Mouse (Mus musculus) lung, embryonic 16.5 days (tissue): ENCODE measurements around the gene Btaf1. TPM values are rescaled to one million over a fixed set of nuclear protein-coding genes. Genes with fewer than 3 reads are reported as not detected.

Experiments used
- ATAC-seq: fragments of 200-750 bp; cut with Nextera tagmentation; 2 replicates; pipeline ENCODE4 v1.8.0; 2017; ENCODE audit warnings: low read depth, mild to moderate bottlenecking, moderate library complexity
- H3K27ac ChIP-seq: fragments of 300-500 bp; sonication (generic); 2 replicates; pipeline ENCODE4 v1.5.1; 2014; ENCODE audit warnings: mild to moderate bottlenecking, control low read depth, low read length
- H3K27me3 ChIP-seq: fragments of 300-500 bp; sonication (generic); 2 replicates; pipeline ENCODE4 v1.6.1; 2014; ENCODE audit warnings: low read depth, low read length, mixed read lengths; ENCODE audit not compliant: control insufficient read depth, insufficient read depth
- H3K36me3 ChIP-seq: fragments of 300-500 bp; sonication (generic); 2 replicates; pipeline ENCODE4 v1.6.1; 2014; ENCODE audit warnings: low read length; ENCODE audit not compliant: control insufficient read depth, insufficient read depth
- H3K4me1 ChIP-seq: fragments of 300-500 bp; sonication (generic); replicated peaks from 2 replicates; pipeline ENCODE4 v1.6.1; 2014; ENCODE audit warnings: low read length, mixed read lengths; ENCODE audit not compliant: control insufficient read depth, insufficient read depth
- H3K4me2 ChIP-seq: fragments of 300-500 bp; sonication (generic); 2 replicates; pipeline ENCODE4 v1.6.1; 2014; ENCODE audit warnings: low read depth, low read length, control low read depth
- H3K4me3 ChIP-seq: fragments of 300-500 bp; sonication (generic); 2 replicates; pipeline ENCODE4 v1.5.1; 2014; ENCODE audit warnings: mild to moderate bottlenecking, low read length, control low read depth
- H3K9ac ChIP-seq: fragments of 300-500 bp; sonication (generic); 2 replicates; pipeline ENCODE4 v1.6.1; 2014; ENCODE audit warnings: low read length, control low read depth
- H3K9me3 ChIP-seq: fragments of 300-500 bp; sonication (generic); 2 replicates; pipeline ENCODE4 v1.6.1; 2016; ENCODE audit warnings: low read length; ENCODE audit not compliant: control insufficient read depth
- WGBS: fragments of 180-500 bp; shearing (Covaris S2); extraction: QIAGEN DNeasy Blood & Tissue Kit; methylation state at CpG from one replicate; pipeline ENCODE4 v1.1.7; 2014; 5-methylcytosine and 5-hydroxymethylcytosine counted together
- polyA plus RNA-seq: library from polyadenylated mRNA; unstranded; fragments of >200 nt; fragmentation: Nextera tagmentation; extraction: Ambion mirVana; gene quantifications from 2 replicates; pipeline ENCODE4 v1.2.1, GENCODE M21; 2015

The Btaf1 gene
- polyA plus RNA-seq, 1 experiment from 2014 or later: 9.4 TPM

- Histone ChIP-seq H3K4me3 (no peak overlapping the region), H3K9me3 (no peaks in the 10 kb centered on the region), H3K4me1 (peaks cover 3% of the 10 kb centered on the region; the same call in 1 of the 2 replicates), H3K27ac (no peak overlapping the region), H3K36me3 (peaks cover 20% of the 10 kb centered on the region), H3K27me3 (no peaks in the 10 kb centered on the region), H3K9ac (no peak overlapping the region), H3K4me2 (no peak overlapping the region)
- no peak for ATAC-seq
- 92% methylated on average over 6 of the region's 6 CpGs for WGBS
Measured at GRCm38 (mm10) chr19:37013461-37013860, 87.6 kb downstream of the Btaf1 start.

- Histone ChIP-seq H3K4me3 (no peak overlapping the region), H3K9me3 (no peaks in the 10 kb centered on the region), H3K27ac (no peak overlapping the region), H3K4me2 (no peak overlapping the region), H3K9ac (no peak overlapping the region), H3K4me1 (peaks cover 3% of the 10 kb centered on the region; the same call in 1 of the 2 replicates), H3K27me3 (no peaks in the 10 kb centered on the region), H3K36me3 (peaks cover 20% of the 10 kb centered on the region)
- 84% methylated on average over 8 of the region's 8 CpGs for WGBS
- ATAC-seq: no peak
Measured at GRCm38 (mm10) chr19:37014173-37014939, 88.5 kb downstream of the Btaf1 start.

GRCm38 (mm10) chr19:37016890-37017289 is 91.0 kb downstream of the Btaf1 start:
- Histone ChIP-seq H3K9me3 (no peaks in the 10 kb centered on the region), H3K27ac (no peak overlapping the region), H3K9ac (no peak overlapping the region), H3K4me3 (no peak overlapping the region), H3K4me1 (peaks cover 3% of the 10 kb centered on the region; the same call in 1 of the 2 replicates), H3K4me2 (no peak overlapping the region), H3K36me3 (no peaks in the 10 kb centered on the region), H3K27me3 (no peaks in the 10 kb centered on the region)
- no peak for ATAC-seq
- WGBS: 91% methylated on average over 6 of the region's 6 CpGs

GRCm38 (mm10) chr19:37018411-37018810 is 92.5 kb downstream of the Btaf1 start:
- peak; percentile 97 for ATAC-seq
- Histone ChIP-seq H3K4me3 (peak overlapping the region; percentile 54), H3K9ac (peak overlapping the region; percentile 50), H3K4me1 (peaks cover 3% of the 10 kb centered on the region; the same call in 1 of the 2 replicates), H3K27ac (no peak overlapping the region), H3K27me3 (no peaks in the 10 kb centered on the region), H3K36me3 (no peaks in the 10 kb centered on the region), H3K9me3 (no peaks in the 10 kb centered on the region), H3K4me2 (peak overlapping the region; percentile 67)
- 4% methylated on average over 25 of the region's 26 CpGs for WGBS

GRCm38 (mm10) chr19:37018931-37019330 is 93.1 kb downstream of the Btaf1 start:
- peak; percentile 15; the same call in 1 of the 2 replicates for ATAC-seq
- Histone ChIP-seq H3K4me1 (peaks cover 3% of the 10 kb centered on the region; the same call in 1 of the 2 replicates), H3K4me3 (peak overlapping the region; percentile 54), H3K27ac (no peak overlapping the region), H3K9me3 (no peaks in the 10 kb centered on the region), H3K36me3 (no peaks in the 10 kb centered on the region), H3K4me2 (peak overlapping the region; percentile 67), H3K9ac (peak overlapping the region; percentile 50), H3K27me3 (no peaks in the 10 kb centered on the region)
- 35% methylated on average over 5 of the region's 5 CpGs for WGBS

GRCm38 (mm10) chr19:37020531-37020930 is 94.7 kb downstream of the Btaf1 start:
- Histone ChIP-seq H3K27ac (no peak overlapping the region), H3K4me2 (no peak overlapping the region), H3K36me3 (no peaks in the 10 kb centered on the region), H3K9ac (no peak overlapping the region), H3K4me1 (peaks cover 3% of the 10 kb centered on the region; the same call in 1 of the 2 replicates), H3K4me3 (no peak overlapping the region), H3K9me3 (no peaks in the 10 kb centered on the region), H3K27me3 (no peaks in the 10 kb centered on the region)
- WGBS: 53% methylated on average over 5 of the region's 5 CpGs
- no peak for ATAC-seq

GRCm38 (mm10) chr19:37020951-37021350 is 95.1 kb downstream of the Btaf1 start:
- 77% methylated on average over 11 of the region's 11 CpGs for WGBS
- Histone ChIP-seq H3K36me3 (no peaks in the 10 kb centered on the region), H3K9ac (no peak overlapping the region), H3K4me1 (peaks cover 3% of the 10 kb centered on the region; the same call in 1 of the 2 replicates), H3K9me3 (no peaks in the 10 kb centered on the region), H3K4me3 (no peak overlapping the region), H3K27me3 (no peaks in the 10 kb centered on the region), H3K4me2 (no peak overlapping the region), H3K27ac (no peak overlapping the region)
- ATAC-seq: no peak

GRCm38 (mm10) chr19:37022146-37022545 is 96.3 kb downstream of the Btaf1 start:
- Histone ChIP-seq H3K36me3 (no peaks in the 10 kb centered on the region), H3K27me3 (no peaks in the 10 kb centered on the region), H3K4me1 (peaks cover 3% of the 10 kb centered on the region; the same call in 1 of the 2 replicates), H3K4me2 (no peak overlapping the region), H3K9me3 (no peaks in the 10 kb centered on the region), H3K4me3 (no peak overlapping the region), H3K27ac (no peak overlapping the region), H3K9ac (no peak overlapping the region)
- WGBS: 87% methylated on average over 5 of the region's 5 CpGs
- no peak for ATAC-seq

- Histone ChIP-seq H3K27me3 (no peaks in the 10 kb centered on the region), H3K27ac (no peak overlapping the region)
- WGBS: 48% methylated on average over 13 of the region's 13 CpGs
Measured at GRCm38 (mm10) chr19:37025839-37026319, 100.0 kb downstream of the Btaf1 start.

More at GRCm38 (mm10) chr19:37025839-37026319, 100.0 kb downstream of the Btaf1 start:
- no peaks in the 10 kb centered on the region for H3K9me3 ChIP-seq
- ATAC-seq: 0 out of 2 replicates have a peak, but pooled peaks have one; percentile 47
- no peak overlapping the region for H3K4me2 ChIP-seq
- no peak overlapping the region for H3K9ac ChIP-seq
- H3K36me3 ChIP-seq: no peaks in the 10 kb centered on the region
- no peak overlapping the region for H3K4me3 ChIP-seq
- no peaks in the 10 kb centered on the region; the same call in 1 of the 2 replicates for H3K4me1 ChIP-seq
